22 mouse cellular contexts compared by ENCODE assay signal in the genomic region with DNA sequence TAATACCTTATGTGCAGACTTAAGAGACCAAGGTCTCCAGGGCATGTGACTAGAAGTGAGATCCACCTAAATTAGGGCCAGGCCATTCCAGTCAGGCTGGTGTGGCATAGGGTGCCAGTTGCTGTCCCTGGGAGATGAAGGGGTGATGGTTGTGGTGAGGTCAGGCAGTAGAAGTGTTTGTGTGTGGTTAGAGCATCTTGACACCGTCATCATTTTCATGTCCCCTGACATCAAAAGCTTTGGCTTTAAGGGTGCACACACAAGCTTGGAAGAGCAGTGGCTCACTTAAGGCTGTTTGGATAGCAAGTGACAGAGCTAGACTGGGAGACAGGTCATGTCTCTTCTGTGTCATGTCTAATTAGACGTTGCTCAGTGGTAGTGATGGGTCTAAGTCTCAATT. TPM values are rescaled to one million over a fixed set of nuclear protein-coding genes. Genes with fewer than 3 reads are reported as not detected.
DNase-seq lines count a peak whose midpoint lies in the region; ATAC-seq lines count a peak whose summit lies in the region.
"Had no signal": no experiment of that assay in that cellular context is flagged by ENCODE, and none has a peak within 500 bp of the region (broad histone marks: within the 10 kb centered on the region; RNA-seq: fewer than 3 reads in every experiment).

No protein-coding gene starts in this region.

- peaks cover 84% of the 10 kb centered on the region for H3K4me1 ChIP-seq in hindbrain, embryonic 13.5 days (replicated peaks)
- peaks cover 19% of the 10 kb centered on the region for H3K4me1 ChIP-seq in hindbrain, embryonic 11.5 days (replicated peaks; ENCODE audit: control insufficient read depth, insufficient read depth, low read length)
- peaks cover 52% of the 10 kb centered on the region for H3K4me1 ChIP-seq in midbrain, embryonic 16.5 days (ENCODE audit: control insufficient read depth, insufficient read depth, low read length)
- peaks cover 73% of the 10 kb centered on the region for H3K4me1 ChIP-seq in midbrain, embryonic 10.5 days
- H3K4me1 ChIP-seq in brown adipose tissue, adult 24 weeks (ENCODE audit: control insufficient read depth, insufficient read depth, insufficient read length, low read length), result peaks cover 69% of the 10 kb centered on the region

- no peaks in the 10 kb centered on the region for H3K27me3 ChIP-seq in hindbrain, embryonic 13.5 days
- no peaks in the 10 kb centered on the region for H3K27me3 ChIP-seq in hindbrain, embryonic 11.5 days (ENCODE audit: control insufficient read depth, insufficient read depth, low read length)
- H3K27me3 ChIP-seq in midbrain, embryonic 16.5 days (ENCODE audit: control insufficient read depth, insufficient read depth, low read depth, low read length), result no peaks in the 10 kb centered on the region
- no peaks in the 10 kb centered on the region for H3K27me3 ChIP-seq in midbrain, embryonic 10.5 days (ENCODE audit: low read depth, poor library complexity, severe bottlenecking)
- H3K27me3 ChIP-seq: liver, embryonic 13.5 days; neural tube, embryonic 13.5 days had no signal

- no peaks in the 10 kb centered on the region for H3K9me3 ChIP-seq in hindbrain, embryonic 13.5 days
- H3K9me3 ChIP-seq in hindbrain, embryonic 11.5 days (ENCODE audit: control insufficient read depth, low read length), result no peaks in the 10 kb centered on the region
- H3K9me3 ChIP-seq in midbrain, embryonic 16.5 days (replicated peaks; ENCODE audit: control insufficient read depth, low read length, poor library complexity, severe bottlenecking), result no peaks in the 10 kb centered on the region
- H3K9me3 ChIP-seq in midbrain, embryonic 10.5 days (replicated peaks), result no peaks in the 10 kb centered on the region
- H3K9me3 ChIP-seq: embryonic facial prominence, embryonic 10.5 days; limb, embryonic 10.5 days; liver, embryonic 13.5 days; lung, embryonic 15.5 days; neural tube, embryonic 13.5 days had no signal

- WGBS in hindbrain, embryonic 13.5 days, result 77% methylated on average over 2 of the region's 2 CpGs
- WGBS in hindbrain, embryonic 11.5 days, result 84% methylated on average over 2 of the region's 2 CpGs
- 85% methylated on average over 2 of the region's 2 CpGs for WGBS in midbrain, embryonic 16.5 days
- WGBS in midbrain, embryonic 10.5 days, result 87% methylated on average over 2 of the region's 2 CpGs

- no peak overlapping the region for H3K9ac ChIP-seq in hindbrain, embryonic 13.5 days
- H3K9ac ChIP-seq in hindbrain, embryonic 11.5 days (ENCODE audit: low read depth, low read length), result no peak overlapping the region
- no peak overlapping the region for H3K9ac ChIP-seq in midbrain, embryonic 16.5 days (ENCODE audit: low read depth, low read length)
- H3K9ac ChIP-seq: liver, embryonic 13.5 days; lung, embryonic 15.5 days; neural tube, embryonic 13.5 days had no signal

- no peak overlapping the region for H3K4me3 ChIP-seq in hindbrain, embryonic 13.5 days
- H3K4me3 ChIP-seq in hindbrain, embryonic 11.5 days (ENCODE audit: low read depth, low read length), result no peak overlapping the region
- no peak overlapping the region for H3K4me3 ChIP-seq in midbrain, embryonic 16.5 days (ENCODE audit: low read depth, low read length)
- no peak overlapping the region for H3K4me3 ChIP-seq in midbrain, embryonic 10.5 days
- no peak overlapping the region for H3K4me3 ChIP-seq in brown adipose tissue, adult 24 weeks (ENCODE audit: insufficient read depth, low read depth, low read length)
- H3K4me3 ChIP-seq: embryonic facial prominence, embryonic 10.5 days; heart, adult 2 months; limb, embryonic 10.5 days; liver, embryonic 13.5 days; lung, embryonic 15.5 days; neural tube, embryonic 13.5 days had no signal

- H3K36me3 ChIP-seq in hindbrain, embryonic 13.5 days, result peaks cover 12% of the 10 kb centered on the region
- 0 out of 2 replicates have a peak, but pooled peaks cover 3% of the 10 kb centered on the region for H3K36me3 ChIP-seq in hindbrain, embryonic 11.5 days (ENCODE audit: control insufficient read depth, insufficient read depth, low read length)
- H3K36me3 ChIP-seq in midbrain, embryonic 16.5 days (ENCODE audit: control insufficient read depth, insufficient read depth, low read length), result no peaks in the 10 kb centered on the region; the same call in 1 of the 2 replicates
- H3K36me3 ChIP-seq in midbrain, embryonic 10.5 days, result peaks cover 17% of the 10 kb centered on the region
- H3K36me3 ChIP-seq: lung, embryonic 15.5 days had no signal

- no peak for DNase-seq in hindbrain, embryonic 11.5 days (ENCODE audit: low spot score)
- DNase-seq in midbrain, embryonic 10.5 days (ENCODE audit: low spot score), result no peak
- no peak for DNase-seq in embryo, embryonic 9.5 days (ENCODE audit: extremely low spot score)
- no peak for DNase-seq in heart, postnatal 25 days (ENCODE audit: low spot score)
- DNase-seq: cerebellum, adult 2 months; gastrocnemius, postnatal 14 days; heart, adult 2 months; heart, postnatal 4 days; kidney, postnatal 14 days; layer of hippocampus, adult 9-11 months; liver, embryonic 13.5 days; lung, postnatal 4 days; thymus, adult 18-20 months had no signal

- H3K4me2 ChIP-seq in hindbrain, embryonic 13.5 days, result no peak overlapping the region
- no peak overlapping the region for H3K4me2 ChIP-seq in hindbrain, embryonic 11.5 days (replicated peaks; ENCODE audit: low read depth, low read length)
- H3K4me2 ChIP-seq in midbrain, embryonic 16.5 days (ENCODE audit: low read length), result no peak overlapping the region
- H3K4me2 ChIP-seq: liver, embryonic 13.5 days; lung, embryonic 15.5 days; neural tube, embryonic 13.5 days had no signal

- intact Hi-C loops in heart, postnatal 25 days (cut with DNase I), result no loop called here

- no peak for ATAC-seq in hindbrain, embryonic 13.5 days (ENCODE audit: low FRiP score)
- no peak for ATAC-seq in hindbrain, embryonic 11.5 days (ENCODE audit: low FRiP score)
- ATAC-seq in midbrain, embryonic 16.5 days, result no peak
- peak; percentile 37 for ATAC-seq in CD4-positive, CD25-positive, alpha-beta regulatory T cell, adult 4 months
- ATAC-seq: inflammation-experienced regulatory T-cells, adult 6 months had no signal

- peak overlapping the region; percentile 90; the same call in 1 of the 2 replicates for H3K27ac ChIP-seq in hindbrain, embryonic 13.5 days
- no peak overlapping the region for H3K27ac ChIP-seq in hindbrain, embryonic 11.5 days (ENCODE audit: low read depth, low read length)
- H3K27ac ChIP-seq in midbrain, embryonic 16.5 days (ENCODE audit: low read length), result 0 out of 2 replicates have a peak overlapping the region, but pooled peaks have one; percentile 85
- H3K27ac ChIP-seq in midbrain, embryonic 10.5 days (replicated peaks), result no peak overlapping the region
- 0 out of 2 replicates have a peak overlapping the region, but pooled peaks have one; percentile 23 for H3K27ac ChIP-seq in brown adipose tissue, adult 24 weeks (replicated peaks; ENCODE audit: low read depth, low read length)
- H3K27ac ChIP-seq: embryonic facial prominence, embryonic 10.5 days; heart, adult 2 months; limb, embryonic 10.5 days; liver, embryonic 13.5 days; lung, embryonic 15.5 days; neural tube, embryonic 13.5 days had no signal

RNA-seq across cellular contexts. Expression of gene Psap, which starts 10.3 kb away (rescaled TPM):
- 152 and 153 TPM in 2 replicates for polyA plus RNA-seq in hindbrain, embryonic 13.5 days (2015; fragmentation: Nextera tagmentation; extraction: Ambion mirVana)
- 85.7 and 91.4 TPM in 2 replicates for polyA plus RNA-seq in hindbrain, embryonic 11.5 days (2014; fragmentation: Nextera tagmentation; extraction: Ambion mirVana)
- polyA plus RNA-seq in midbrain, embryonic 16.5 days (2015; fragmentation: Nextera tagmentation; extraction: Ambion mirVana), result 204 and 235 TPM in 2 replicates
- 52.0 and 69.2 TPM in 2 replicates for polyA plus RNA-seq in midbrain, embryonic 10.5 days (2016; fragmentation: Nextera tagmentation; extraction: Ambion mirVana)
- polyA plus RNA-seq in CD4-positive, CD25-positive, alpha-beta regulatory T cell, adult 4 months (2017; shearing (Covaris generic)), result 100 to 1,000 TPM in 1 of 2 experiments, 10 to 100 TPM in 1; 89.0 to 427 TPM
- polyA plus RNA-seq in brown adipose tissue, adult 24 weeks (2012; ENCODE audit: insufficient read depth, insufficient read length, missing spikeins), result 774 and 844 TPM in 2 replicates
- 1,000 to 10,000 TPM in 1 of 2 experiments, 100 to 1,000 TPM in 1; 984 to 1,036 TPM for total RNA-seq in heart, postnatal 25 days (2021)

RNA-seq across cellular contexts. Expression of gene Vsir, which starts 58.9 kb away (rescaled TPM):
- 2.2 and 2.3 TPM in 2 replicates for polyA plus RNA-seq in hindbrain, embryonic 13.5 days (2015; fragmentation: Nextera tagmentation; extraction: Ambion mirVana)
- polyA plus RNA-seq in hindbrain, embryonic 11.5 days (2014; fragmentation: Nextera tagmentation; extraction: Ambion mirVana), result 1.3 and 2.5 TPM in 2 replicates
- polyA plus RNA-seq in midbrain, embryonic 16.5 days (2015; fragmentation: Nextera tagmentation; extraction: Ambion mirVana), result 1.5 and 1.8 TPM in 2 replicates
- 1.9 and 2.3 TPM in 2 replicates for polyA plus RNA-seq in midbrain, embryonic 10.5 days (2016; fragmentation: Nextera tagmentation; extraction: Ambion mirVana)
- polyA plus RNA-seq in CD4-positive, CD25-positive, alpha-beta regulatory T cell, adult 4 months (2017; shearing (Covaris generic)), result 100 to 1,000 TPM; 171 to 206 TPM
- polyA plus RNA-seq in brown adipose tissue, adult 24 weeks (2012; ENCODE audit: insufficient read depth, insufficient read length, missing spikeins), result 14.7 and 16.0 TPM in 2 replicates
- 10 to 100 TPM; 20.2 to 23.5 TPM for total RNA-seq in heart, postnatal 25 days (2021)

Comparison
In these comparisons a context has a peak if more than half of its experiments do, and no peak if none do; other contexts are left out.
1. H3K27ac ChIP-seq: peak in hindbrain, embryonic 13.5 days (single experiment), midbrain, embryonic 16.5 days (single experiment) and brown adipose tissue, adult 24 weeks (single experiment); none in hindbrain, embryonic 11.5 days (single experiment) and midbrain, embryonic 10.5 days (single experiment).
2. RNA of gene Vsir, which starts 58.9 kb away (polyA plus RNA-seq): 171 to 206 TPM in CD4-positive, CD25-positive, alpha-beta regulatory T cell, adult 4 months; 14.7 to 16.0 TPM in brown adipose tissue, adult 24 weeks, 1.3 to 2.5 TPM in hindbrain, embryonic 11.5 days, 2.2 to 2.3 TPM in hindbrain, embryonic 13.5 days, 1.9 to 2.3 TPM in midbrain, embryonic 10.5 days and 1.5 to 1.8 TPM in midbrain, embryonic 16.5 days; every median in the first group is over 10 times any median in the second.